In genomic region chr1:45663882-45664520, GRCm38 (mm10) we compare ENCODE assay signal across 19 mouse cellular contexts.
DNase-seq lines count a peak whose midpoint lies in the region; ATAC-seq and TF ChIP-seq lines count a peak whose summit lies in the region.
"Had no signal": no experiment of that assay in that cellular context is flagged by ENCODE, and none has a peak within 500 bp of the region (broad histone marks: within the 10 kb centered on the region; RNA-seq: fewer than 3 reads in every experiment).

No protein-coding gene starts in this region.

- H3K36me3 ChIP-seq in heart, embryonic 10.5 days: no peaks in the 10 kb centered on the region
- no peaks in the 10 kb centered on the region for H3K36me3 ChIP-seq in heart, embryonic 16.5 days (ENCODE audit: control insufficient read depth, insufficient read depth)
- H3K36me3 ChIP-seq: embryonic facial prominence, embryonic 12.5 days; forebrain, embryonic 10.5 days; hindbrain, embryonic 15.5 days had no signal

- WGBS in heart, embryonic 10.5 days: 70% methylated on average over 3 of the region's 3 CpGs
- 49% methylated on average over 3 of the region's 3 CpGs for WGBS in heart, embryonic 16.5 days

- intact Hi-C loops in left cerebral cortex, adult 2 months (cut with DNase I): no loop called here

- no peak; the same call in 1 of the 2 replicates for ATAC-seq in heart, embryonic 16.5 days (replicated peaks; ENCODE audit: extremely low read depth, insufficient read depth, low FRiP score)
- ATAC-seq: forebrain, postnatal 0 days; intestine, embryonic 16.5 days; liver, postnatal 0 days had no signal

- no peak for TF ChIP-seq CTCF in embryonic fibroblast, embryonic 13.5 days (IDR thresholded peaks at IDR 0.05; ENCODE audit: borderline replicate concordance, insufficient read depth, low read length)
- no peak for TF ChIP-seq CTCF in left cerebral cortex, adult 2 months (IDR thresholded peaks at IDR 0.05)

- H3K4me1 ChIP-seq in heart, embryonic 10.5 days: no peaks in the 10 kb centered on the region
- no peaks in the 10 kb centered on the region for H3K4me1 ChIP-seq in embryonic fibroblast, embryonic 13.5 days (ENCODE audit: control insufficient read depth, insufficient read depth, low read length)
- H3K4me1 ChIP-seq in heart, embryonic 16.5 days (ENCODE audit: control insufficient read depth, insufficient read depth, low read length): no peaks in the 10 kb centered on the region
- H3K4me1 ChIP-seq: embryonic facial prominence, embryonic 12.5 days; forebrain, embryonic 10.5 days; hindbrain, embryonic 15.5 days; megakaryocyte, embryonic 14.5 days had no signal

- no peak overlapping the region for H3K4me2 ChIP-seq in heart, embryonic 16.5 days (ENCODE audit: low read depth, low read length)
- H3K4me2 ChIP-seq: embryonic facial prominence, embryonic 12.5 days; hindbrain, embryonic 15.5 days had no signal

- no peak overlapping the region for H3K27ac ChIP-seq in heart, embryonic 10.5 days
- peak overlapping the region; percentile 45; the same call in 1 of the 2 replicates for H3K27ac ChIP-seq in embryonic fibroblast, embryonic 13.5 days (ENCODE audit: insufficient read depth, low read length)
- peak overlapping the region; percentile 27; the same call in 1 of the 2 replicates for H3K27ac ChIP-seq in heart, embryonic 16.5 days (ENCODE audit: low read length)
- H3K27ac ChIP-seq in left cerebral cortex, adult 2 months: no peak overlapping the region
- H3K27ac ChIP-seq: embryonic facial prominence, embryonic 12.5 days; forebrain, embryonic 10.5 days; hindbrain, embryonic 15.5 days had no signal

- H3K27me3 ChIP-seq in heart, embryonic 10.5 days (ENCODE audit: insufficient read depth, poor library complexity, severe bottlenecking): no peaks in the 10 kb centered on the region
- no peaks in the 10 kb centered on the region for H3K27me3 ChIP-seq in heart, embryonic 16.5 days (ENCODE audit: control insufficient read depth, insufficient read depth, low read length)
- H3K27me3 ChIP-seq: embryonic facial prominence, embryonic 12.5 days; hindbrain, embryonic 15.5 days; megakaryocyte, embryonic 14.5 days had no signal

- no peak for TF ChIP-seq POLR2A in embryonic fibroblast, embryonic 13.5 days (IDR thresholded peaks at IDR 0.05; ENCODE audit: low read depth, low read length)

- no peaks in the 10 kb centered on the region for H3K9me3 ChIP-seq in heart, embryonic 10.5 days
- no peaks in the 10 kb centered on the region for H3K9me3 ChIP-seq in heart, embryonic 16.5 days (replicated peaks; ENCODE audit: control insufficient read depth, low read length)
- H3K9me3 ChIP-seq: embryonic facial prominence, embryonic 12.5 days; forebrain, embryonic 10.5 days; hindbrain, embryonic 15.5 days; megakaryocyte, embryonic 14.5 days had no signal

- no peak overlapping the region for H3K9ac ChIP-seq in heart, embryonic 16.5 days (ENCODE audit: low read length)
- H3K9ac ChIP-seq: embryonic facial prominence, embryonic 12.5 days; forebrain, postnatal 0 days; hindbrain, embryonic 15.5 days; liver, postnatal 0 days had no signal

- peak; percentile 84 for DNase-seq in heart, adult 11 months
- no peak for DNase-seq in heart, embryonic 10.5 days (ENCODE audit: low spot score)
- DNase-seq in 3T3-L1 (ENCODE audit: low read depth, low spot score): peak; percentile 9
- no peak for DNase-seq in right cerebral cortex, adult 2 months (ENCODE audit: low spot score in 2 of 2)
- no peak for DNase-seq in left cerebral cortex, adult 2 months (ENCODE audit: extremely low spot score in 1 of 2, low spot score in 2 of 2)
- no peak for DNase-seq in layer of hippocampus, postnatal 36 days
- DNase-seq: adrenal gland, adult 8-10 months; cerebellum, adult 8-10 months; forebrain, postnatal 0 days; gastrocnemius, postnatal 14 days; liver, postnatal 0 days; thymus, postnatal 25 days had no signal

- no peak overlapping the region for H3K4me3 ChIP-seq in heart, embryonic 10.5 days
- H3K4me3 ChIP-seq in embryonic fibroblast, embryonic 13.5 days (ENCODE audit: insufficient read depth, low read length): no peak overlapping the region
- no peak overlapping the region for H3K4me3 ChIP-seq in heart, embryonic 16.5 days (ENCODE audit: low read length)
- no peak overlapping the region for H3K4me3 ChIP-seq in left cerebral cortex, adult 2 months
- H3K4me3 ChIP-seq: embryonic facial prominence, embryonic 12.5 days; forebrain, embryonic 10.5 days; hindbrain, embryonic 15.5 days; megakaryocyte, embryonic 14.5 days had no signal

Comparison
In these comparisons a context has a peak if more than half of its experiments do, and no peak if none do; other contexts are left out.
1. DNase-seq: peak in heart, adult 11 months (single experiment) and 3T3-L1 (single experiment); none in heart, embryonic 10.5 days (single experiment), right cerebral cortex, adult 2 months (0 of 2), left cerebral cortex, adult 2 months (0 of 2) and layer of hippocampus, postnatal 36 days (0 of 2).
2. H3K27ac ChIP-seq: peak in embryonic fibroblast, embryonic 13.5 days (single experiment) and heart, embryonic 16.5 days (single experiment); none in heart, embryonic 10.5 days (single experiment) and left cerebral cortex, adult 2 months (single experiment).